Mouse (Mus musculus): ENCODE results near the gene Olfr324.

Olfr324 gene

DNA sequence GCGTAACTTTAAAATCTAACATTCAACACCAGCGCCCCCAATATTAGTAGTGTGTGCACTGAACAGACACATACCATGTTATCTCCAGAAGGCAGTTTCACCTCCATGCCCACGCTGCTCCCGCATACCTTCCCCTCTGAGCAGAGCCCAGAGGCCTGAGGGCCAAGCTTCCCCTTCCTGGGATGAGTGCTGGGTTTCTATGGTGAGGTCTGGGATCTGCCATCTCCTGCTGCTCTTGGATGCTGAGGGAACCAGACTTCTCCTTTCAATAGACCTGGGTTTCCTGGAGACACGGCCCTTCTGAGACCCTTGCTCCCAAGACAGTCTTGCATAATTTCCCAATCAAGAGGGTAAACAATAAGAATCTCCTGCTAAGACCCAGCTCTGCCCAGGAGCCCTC lies 35.5 kb downstream of the Olfr324 start, which contains the start of gene Olfr323:
Olfr323 (minus strand) TSS at position 101 of the 400 bp plus-strand sequence.
- DNase-seq (ENCODE audit: extremely low read depth, insufficient read length, low spot score), result no peak

DNA sequence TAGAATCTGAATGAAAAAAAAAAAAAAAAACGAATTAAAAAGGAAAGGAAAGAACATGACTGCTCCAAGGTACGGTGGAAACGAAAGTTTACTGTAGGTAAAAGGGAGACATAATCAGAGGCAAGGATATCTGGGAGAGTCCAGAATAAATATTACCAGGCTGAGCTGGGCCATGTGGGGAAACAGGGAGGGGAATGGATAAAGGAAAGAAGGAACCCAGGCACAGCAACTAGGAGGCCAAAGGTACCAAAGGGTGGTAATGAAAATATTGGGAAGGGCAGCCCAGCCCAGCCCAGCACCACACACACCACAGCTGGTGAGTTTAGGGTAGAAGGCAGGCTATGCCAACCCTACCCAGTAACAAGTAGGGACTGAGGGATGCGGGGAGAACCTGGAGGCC lies 40.0 kb downstream of the Olfr324 start:
- DNase-seq (ENCODE audit: extremely low read depth, insufficient read length, low spot score), result no peak

DNA sequence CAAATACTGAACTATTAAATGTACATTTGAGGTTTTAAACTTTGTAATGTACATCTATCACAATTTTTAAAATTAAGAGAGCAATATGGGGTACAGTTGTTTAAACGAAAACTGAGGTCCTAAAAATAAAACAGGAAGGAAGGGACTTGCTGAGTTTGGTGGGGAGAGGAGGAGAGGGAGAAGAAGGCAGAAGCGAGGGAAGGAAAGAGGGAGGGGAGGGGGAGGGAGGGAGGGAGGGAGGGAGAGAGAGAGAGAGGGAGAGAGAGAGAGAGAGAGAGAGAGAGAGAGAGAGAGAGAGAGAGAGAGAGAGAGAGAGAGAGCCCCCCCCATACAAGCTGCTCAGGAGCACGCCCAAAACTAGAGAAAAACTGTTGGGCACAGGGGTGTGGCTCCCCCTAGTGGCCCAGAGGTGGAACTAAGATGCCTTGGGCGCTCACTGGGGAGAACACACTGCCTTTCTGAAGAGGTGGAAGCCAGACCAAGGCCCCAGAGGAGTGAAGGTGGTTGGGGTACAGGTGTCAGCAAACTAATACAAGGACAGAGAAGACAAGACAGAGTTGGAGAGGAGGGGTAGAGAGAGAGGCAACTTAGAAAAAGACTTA lies 41.6 kb downstream of the Olfr324 start:
- DNase-seq (ENCODE audit: extremely low read depth, insufficient read length, low spot score), result peak; percentile 36

DNA sequence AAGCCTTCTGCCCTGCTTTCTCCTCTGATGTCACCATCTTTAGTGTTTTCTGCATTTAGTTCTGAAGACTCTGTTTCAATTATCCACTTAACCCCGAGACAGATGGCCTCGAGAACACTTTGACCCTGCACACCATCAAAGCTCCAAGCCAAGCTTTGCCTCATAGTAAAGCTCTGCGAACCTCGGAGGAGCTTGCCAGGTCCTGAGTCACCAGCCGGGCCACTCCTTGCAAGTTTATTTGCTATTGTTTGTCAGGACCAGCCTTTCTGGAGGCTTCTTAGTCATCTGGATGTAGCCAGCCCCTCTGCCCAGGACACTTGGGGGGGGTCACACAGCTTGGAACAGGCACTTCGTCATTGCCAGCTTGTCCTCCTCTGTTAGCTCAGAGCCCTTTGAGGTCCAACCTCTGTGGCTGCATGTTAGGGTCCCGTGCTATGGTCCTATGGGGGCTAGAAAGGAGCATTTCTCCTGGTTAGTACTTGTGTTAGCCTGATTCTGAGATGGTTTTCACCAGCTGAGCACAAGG lies 43.3 kb downstream of the Olfr324 start:
- DNase-seq (ENCODE audit: extremely low read depth, insufficient read length, low spot score), result peak; percentile 27

DNA sequence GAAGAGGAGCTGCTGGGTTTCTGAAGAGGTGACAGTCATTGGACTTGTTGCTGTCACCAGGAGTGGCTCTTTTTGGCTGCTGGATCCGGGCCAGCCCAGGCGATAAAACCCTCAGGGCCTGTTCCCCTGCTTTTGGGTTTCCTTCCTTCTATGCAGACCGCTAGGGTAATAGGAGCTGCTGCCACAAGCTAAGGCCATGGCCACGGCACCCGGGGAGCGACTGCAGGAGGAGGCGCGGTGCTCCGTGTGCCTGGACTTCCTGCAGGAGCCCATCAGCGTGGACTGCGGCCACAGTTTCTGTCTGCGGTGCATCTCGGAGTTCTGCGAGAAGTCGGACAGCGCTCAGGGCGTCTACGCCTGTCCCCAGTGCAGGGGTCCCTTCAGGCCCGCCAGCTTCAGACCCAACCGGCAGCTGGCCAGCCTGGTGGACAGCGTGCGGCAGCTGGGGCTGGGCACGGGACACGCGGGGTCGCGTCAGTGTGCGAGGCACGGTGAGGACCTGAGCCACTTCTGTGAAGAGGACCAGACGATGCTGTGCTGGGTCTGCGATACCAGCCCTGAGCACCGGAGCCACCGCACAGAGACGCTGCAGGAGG lies 45.5 kb downstream of the Olfr324 start, which contains the start of gene Trim58:
Trim58 (plus strand) TSS at position 194 of the 596 bp plus-strand sequence.
- no peak for DNase-seq (ENCODE audit: extremely low read depth, insufficient read length, low spot score)

DNA sequence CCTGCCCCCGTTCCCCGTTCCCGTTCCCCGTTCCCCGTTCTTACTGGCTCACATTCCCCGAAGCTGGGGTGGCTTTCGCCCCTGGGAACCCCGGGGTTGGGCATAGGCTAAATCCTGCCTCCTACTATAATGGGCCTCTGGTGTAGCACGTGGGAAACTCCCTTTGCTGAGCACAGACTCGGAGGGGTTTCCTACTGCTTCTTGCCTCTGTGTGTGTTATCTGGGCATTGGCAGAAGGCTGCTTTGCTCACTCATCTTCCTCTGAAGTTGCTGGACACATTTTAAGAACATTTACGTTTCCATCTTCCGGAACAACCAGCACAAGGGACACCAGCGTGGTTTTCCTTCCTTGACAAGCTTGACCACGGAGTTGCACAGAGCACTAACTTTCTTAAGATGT lies 46.1 kb downstream of the Olfr324 start:
- DNase-seq (ENCODE audit: extremely low read depth, insufficient read length, low spot score), result no peak

DNA sequence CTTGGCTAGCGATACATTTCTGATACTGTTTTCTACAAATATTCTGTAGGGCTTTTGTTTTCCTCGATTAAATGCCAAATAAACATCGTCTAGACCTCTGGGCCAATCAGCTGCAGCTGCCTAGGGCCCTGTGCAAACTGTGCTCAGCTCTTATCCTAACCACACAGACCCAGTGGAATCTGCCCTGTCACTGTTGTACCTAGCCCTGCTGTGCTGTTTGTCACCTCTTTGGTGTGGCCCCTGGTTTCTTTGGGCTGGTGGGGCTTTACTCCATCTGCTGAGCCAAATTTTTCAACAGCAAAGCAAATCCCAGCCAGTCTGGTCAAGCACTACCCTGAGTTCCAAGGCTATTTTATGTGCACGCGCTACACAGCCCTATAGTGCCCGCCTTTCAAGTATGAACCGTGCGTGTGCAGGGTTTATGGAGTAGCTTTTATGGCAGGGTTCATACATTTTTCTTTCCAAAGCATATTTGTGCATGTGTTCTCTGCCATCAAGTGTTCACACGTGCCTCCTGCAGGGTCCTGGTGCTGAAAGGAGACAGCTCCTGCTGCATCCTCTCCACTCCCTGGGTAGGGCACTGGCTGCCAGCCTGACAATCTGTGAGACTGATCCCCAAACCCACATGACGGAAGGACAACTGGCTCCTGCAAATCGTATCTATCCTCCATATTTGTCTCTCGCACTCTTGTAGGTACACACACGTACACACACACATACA lies 46.9 kb downstream of the Olfr324 start:
- no peak for DNase-seq (ENCODE audit: extremely low read depth, insufficient read length, low spot score)

DNA sequence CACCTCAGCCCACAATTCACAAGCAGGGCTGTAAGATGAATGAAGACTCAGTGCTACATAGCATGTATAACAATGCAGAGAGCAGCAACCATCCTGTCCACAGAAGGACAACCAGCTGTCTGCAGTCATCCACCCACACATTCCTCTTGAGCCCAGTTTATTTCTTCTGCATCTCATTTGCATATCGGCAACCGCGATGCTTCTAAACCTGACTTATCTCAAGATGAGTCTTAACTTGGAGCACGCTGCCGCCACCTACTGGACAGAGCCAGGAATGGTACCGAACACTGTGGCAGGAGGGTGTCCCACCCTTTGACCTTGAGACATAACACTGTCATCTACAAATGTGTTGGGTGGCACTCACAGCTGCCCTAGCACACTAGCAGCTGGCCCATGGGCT lies 48.4 kb downstream of the Olfr324 start:
- peak; percentile 19 for DNase-seq (ENCODE audit: extremely low read depth, insufficient read length, low spot score)

Data from 3134 (cell line).